Mouse (Mus musculus) regulatory T cell (primary cell): ENCODE results near the gene Tma16.

ENCODE experiments used
- in situ Hi-C: fragments of 300-600 bp; cut with MboI, MseI; formaldehyde crosslinking; loops from one replicate; pipeline ENCODE4 v1.15.1; 2025; ENCODE audit warnings: high pct_unique_total_duplicates

The Tma16 gene

DNA sequence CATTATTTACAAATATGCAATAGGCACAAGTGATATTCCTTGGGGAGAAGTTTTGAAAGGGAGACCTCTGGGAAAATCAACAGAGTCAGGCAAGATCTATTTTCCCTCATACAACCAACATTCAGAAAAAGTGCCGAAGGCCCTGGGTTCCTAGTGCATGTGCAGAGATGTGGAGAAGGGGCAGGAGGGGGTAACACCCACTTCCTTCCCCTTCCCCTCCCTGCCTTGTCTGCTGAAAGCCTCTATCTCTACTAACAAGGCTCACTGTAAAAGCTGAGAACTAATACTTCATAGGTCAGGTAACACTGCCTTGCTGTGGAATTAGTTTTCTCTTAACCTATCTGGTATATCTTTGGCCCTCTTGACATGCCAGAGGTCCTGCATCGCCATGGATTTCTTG lies 55.7 kb downstream of the Tma16 start:
- in situ Hi-C loops, result loop anchor here (25.0 kb wide), 1 partner anchor 1418 kb away; the partner anchor contains the start of genes Trim60 and Trim61
